Mouse (Mus musculus) midbrain, embryonic 13.5 days (tissue): Measurements from ENCODE around the gene Igf2. TPM values are rescaled to one million over a fixed set of nuclear protein-coding genes. Genes with fewer than 3 reads are reported as not detected.
A peak's percentile ranks its signal among the peaks of the same experiment; 100 is the strongest.

Experiments
- ATAC-seq: fragments of 200-750 bp; cut with Nextera tagmentation; 2 replicates; pipeline ENCODE4 v1.8.0; 2017; ENCODE audit warnings: mild to moderate bottlenecking, moderate TSS enrichment, moderate library complexity
- H3K27ac ChIP-seq: fragments of 300-500 bp; sonication (generic); 2 replicates; pipeline ENCODE4 v1.5.1; 2015; ENCODE audit warnings: inconsistent platforms, mild to moderate bottlenecking, moderate library complexity
- H3K27me3 ChIP-seq: fragments of 300-500 bp; sonication (generic); 2 replicates; pipeline ENCODE4 v1.6.1; 2015; ENCODE audit warnings: mild to moderate bottlenecking, inconsistent platforms
- H3K36me3 ChIP-seq: fragments of 300-500 bp; sonication (generic); 2 replicates; pipeline ENCODE4 v1.6.1; 2015; ENCODE audit warnings: mild to moderate bottlenecking, inconsistent platforms
- H3K4me1 ChIP-seq: fragments of 300-500 bp; sonication (generic); replicated peaks from 2 replicates; pipeline ENCODE4 v1.6.1; 2015; ENCODE audit warnings: inconsistent platforms
- H3K4me2 ChIP-seq: fragments of 300-500 bp; sonication (generic); replicated peaks from 2 replicates; pipeline ENCODE4 v1.6.1; 2015; ENCODE audit warnings: moderate library complexity, mild to moderate bottlenecking, inconsistent platforms
- H3K4me3 ChIP-seq: fragments of 300-500 bp; sonication (generic); replicated peaks from 2 replicates; pipeline ENCODE4 v1.5.1; 2015; ENCODE audit warnings: mild to moderate bottlenecking, inconsistent platforms
- H3K9ac ChIP-seq: fragments of 300-500 bp; sonication (generic); replicated peaks from 2 replicates; pipeline ENCODE4 v1.6.1; 2015; ENCODE audit warnings: mild to moderate bottlenecking, inconsistent platforms
- H3K9me3 ChIP-seq: fragments of 300-500 bp; sonication (generic); 2 replicates; pipeline ENCODE4 v1.6.1; 2016; ENCODE audit warnings: mild to moderate bottlenecking, inconsistent platforms
- WGBS: fragments of 180-500 bp; shearing (Covaris S2); methylation state at CpG from one replicate; pipeline ENCODE4 v1.1.7; 2015; 5-methylcytosine and 5-hydroxymethylcytosine counted together
- polyA plus RNA-seq: library from polyadenylated mRNA; unstranded; fragments of >200 nt; fragmentation: Nextera tagmentation; extraction: Ambion mirVana; gene quantifications from 2 replicates; pipeline ENCODE4 v1.2.1, GENCODE M21; 2015

The Igf2 gene
- polyA plus RNA-seq, 1 experiment from 2014 or later = 112 TPM

- H3K4me1 ChIP-seq = peaks cover 37% of the 10 kb centered on the region
- peaks cover 98% of the 10 kb centered on the region for H3K27me3 ChIP-seq
- no peaks in the 10 kb centered on the region for H3K36me3 ChIP-seq
- no peaks in the 10 kb centered on the region for H3K9me3 ChIP-seq
- WGBS = under 1% methylated on average over 34 of the region's 34 CpGs
- no peak overlapping the region for H3K27ac ChIP-seq
- H3K4me2 ChIP-seq = peak overlapping the region; percentile 52
- peak overlapping the region; percentile 38 for H3K4me3 ChIP-seq
- H3K9ac ChIP-seq = 0 out of 2 replicates have a peak overlapping the region, but pooled peaks have one; percentile 0
- no peak for ATAC-seq
Observed at GRCm38 (mm10) chr7:142657821-142658614, 8.6 kb downstream of the Igf2 start.

GRCm38 (mm10) chr7:142657341-142657791 is 9.2 kb downstream of the Igf2 start:
- Histone ChIP-seq H3K9me3 (no peaks in the 10 kb centered on the region), H3K36me3 (no peaks in the 10 kb centered on the region), H3K9ac (no peak overlapping the region), H3K4me2 (no peak overlapping the region; the same call in 1 of the 2 replicates), H3K27ac (no peak overlapping the region), H3K27me3 (peaks cover 98% of the 10 kb centered on the region), H3K4me1 (peaks cover 37% of the 10 kb centered on the region), H3K4me3 (no peak overlapping the region)
- no peak for ATAC-seq
- WGBS = 7% methylated on average over 9 of the region's 9 CpGs

GRCm38 (mm10) chr7:142656055-142656454 is 10.6 kb downstream of the Igf2 start:
- peaks cover 97% of the 10 kb centered on the region for H3K27me3 ChIP-seq
- H3K4me1 ChIP-seq = peaks cover 36% of the 10 kb centered on the region
- H3K4me3 ChIP-seq = no peak overlapping the region
- H3K9ac ChIP-seq = no peak overlapping the region
- 24% methylated on average over 4 of the region's 4 CpGs for WGBS
- no peak for ATAC-seq
- H3K9me3 ChIP-seq = no peaks in the 10 kb centered on the region
- H3K27ac ChIP-seq = no peak overlapping the region
- H3K4me2 ChIP-seq = no peak overlapping the region
- H3K36me3 ChIP-seq = no peaks in the 10 kb centered on the region

- Histone ChIP-seq H3K9ac (no peak overlapping the region), H3K27me3 (peaks cover 97% of the 10 kb centered on the region), H3K4me3 (no peak overlapping the region), H3K4me2 (no peak overlapping the region), H3K4me1 (peaks cover 32% of the 10 kb centered on the region), H3K36me3 (no peaks in the 10 kb centered on the region), H3K27ac (no peak overlapping the region), H3K9me3 (no peaks in the 10 kb centered on the region)
- no peak for ATAC-seq
- WGBS = 4% methylated on average over 11 of the region's 11 CpGs
Observed at GRCm38 (mm10) chr7:142655633-142656032, 11.0 kb downstream of the Igf2 start.

- peaks cover 78% of the 10 kb centered on the region for H3K27me3 ChIP-seq
- H3K36me3 ChIP-seq = no peaks in the 10 kb centered on the region
- no peaks in the 10 kb centered on the region for H3K9me3 ChIP-seq
- H3K4me3 ChIP-seq = no peak overlapping the region
- H3K27ac ChIP-seq = no peak overlapping the region
- 6% methylated on average over 18 of the region's 18 CpGs for WGBS
- no peak for ATAC-seq
- H3K4me1 ChIP-seq = peaks cover 14% of the 10 kb centered on the region
- no peak overlapping the region for H3K4me2 ChIP-seq
- H3K9ac ChIP-seq = no peak overlapping the region
Observed at GRCm38 (mm10) chr7:142653726-142654125, 12.9 kb downstream of the Igf2 start.

GRCm38 (mm10) chr7:142646676-142647075 is 19.9 kb downstream of the Igf2 start:
- Histone ChIP-seq H3K27ac (no peak overlapping the region), H3K4me2 (no peak overlapping the region), H3K36me3 (no peaks in the 10 kb centered on the region), H3K9ac (no peak overlapping the region), H3K4me1 (no peaks in the 10 kb centered on the region), H3K4me3 (no peak overlapping the region), H3K27me3 (peaks cover 9% of the 10 kb centered on the region), H3K9me3 (no peaks in the 10 kb centered on the region)
- no peak for ATAC-seq
- WGBS = 36% methylated on average over 6 of the region's 6 CpGs

- no peak overlapping the region for H3K27ac ChIP-seq
- no peak overlapping the region for H3K9ac ChIP-seq
- H3K4me3 ChIP-seq = no peak overlapping the region
- ATAC-seq = no peak
- H3K36me3 ChIP-seq = no peaks in the 10 kb centered on the region
- H3K27me3 ChIP-seq = no peaks in the 10 kb centered on the region
- no peak overlapping the region for H3K4me2 ChIP-seq
- H3K4me1 ChIP-seq = no peaks in the 10 kb centered on the region
- no peaks in the 10 kb centered on the region for H3K9me3 ChIP-seq
- 68% methylated on average over 5 of the region's 5 CpGs for WGBS
Observed at GRCm38 (mm10) chr7:142645045-142645444, 21.6 kb downstream of the Igf2 start.

GRCm38 (mm10) chr7:142636178-142636577 is 30.4 kb downstream of the Igf2 start:
- Histone ChIP-seq H3K4me2 (no peak overlapping the region), H3K4me1 (peaks cover 5% of the 10 kb centered on the region), H3K9me3 (no peaks in the 10 kb centered on the region), H3K27ac (no peak overlapping the region), H3K36me3 (no peaks in the 10 kb centered on the region), H3K9ac (no peak overlapping the region), H3K4me3 (no peak overlapping the region), H3K27me3 (no peaks in the 10 kb centered on the region)
- no peak for ATAC-seq

GRCm38 (mm10) chr7:142630691-142631090 is 35.9 kb downstream of the Igf2 start:
- Histone ChIP-seq H3K9me3 (no peaks in the 10 kb centered on the region), H3K36me3 (no peaks in the 10 kb centered on the region), H3K27me3 (no peaks in the 10 kb centered on the region), H3K4me3 (no peak overlapping the region), H3K27ac (no peak overlapping the region), H3K4me1 (no peaks in the 10 kb centered on the region), H3K4me2 (no peak overlapping the region), H3K9ac (no peak overlapping the region)
- 86% methylated on average over 10 of the region's 10 CpGs for WGBS
- no peak for ATAC-seq

GRCm38 (mm10) chr7:142629806-142630205 is 36.8 kb downstream of the Igf2 start:
- Histone ChIP-seq H3K4me3 (no peak overlapping the region), H3K36me3 (no peaks in the 10 kb centered on the region), H3K27ac (no peak overlapping the region), H3K4me2 (no peak overlapping the region), H3K9ac (no peak overlapping the region), H3K27me3 (no peaks in the 10 kb centered on the region), H3K4me1 (no peaks in the 10 kb centered on the region), H3K9me3 (no peaks in the 10 kb centered on the region)
- WGBS = 86% methylated on average over 6 of the region's 6 CpGs
- ATAC-seq = no peak

GRCm38 (mm10) chr7:142622180-142622579 is 44.4 kb downstream of the Igf2 start:
- no peaks in the 10 kb centered on the region for H3K36me3 ChIP-seq
- no peak overlapping the region for H3K27ac ChIP-seq
- no peak for ATAC-seq
- no peak overlapping the region for H3K4me2 ChIP-seq
- no peaks in the 10 kb centered on the region for H3K27me3 ChIP-seq
- no peaks in the 10 kb centered on the region for H3K4me1 ChIP-seq
- 75% methylated on average over 4 of the region's 4 CpGs for WGBS
- H3K9me3 ChIP-seq = no peaks in the 10 kb centered on the region
- H3K4me3 ChIP-seq = no peak overlapping the region
- no peak overlapping the region for H3K9ac ChIP-seq

GRCm38 (mm10) chr7:142613077-142613476 is 53.5 kb downstream of the Igf2 start:
- no peak for ATAC-seq
- Histone ChIP-seq H3K36me3 (no peaks in the 10 kb centered on the region), H3K9me3 (no peaks in the 10 kb centered on the region), H3K4me3 (no peak overlapping the region), H3K27me3 (no peaks in the 10 kb centered on the region), H3K4me2 (no peak overlapping the region), H3K4me1 (peaks cover 15% of the 10 kb centered on the region), H3K27ac (no peak overlapping the region), H3K9ac (no peak overlapping the region)
- WGBS = 52% methylated on average over 2 of the region's 2 CpGs
